8 mouse cellular contexts compared by ENCODE assay signal in genomic region chr4:95052025-95052899, GRCm38 (mm10). TPM values are rescaled to one million over a fixed set of nuclear protein-coding genes. Genes with fewer than 3 reads are reported as not detected.
DNase-seq lines count a peak whose midpoint lies in the region; ATAC-seq lines count a peak whose summit lies in the region.

Gene Jun, minus strand, starts transcription at chr4:95052222.

- H3K9ac ChIP-seq in hindbrain, embryonic 11.5 days (ENCODE audit: low read depth, low read length): peak within 1 kb of the TSS; percentile 92

- under 1% methylated on average over 61 of the region's 68 CpGs for WGBS in hindbrain, embryonic 11.5 days

- no peaks in the 10 kb centered on the region for H3K9me3 ChIP-seq in hindbrain, embryonic 11.5 days (ENCODE audit: control insufficient read depth, low read length)

- peak within 1 kb of the TSS; percentile 96 for H3K4me2 ChIP-seq in hindbrain, embryonic 11.5 days (replicated peaks; ENCODE audit: low read depth, low read length)

- peak; percentile 100 for DNase-seq in Muller cell, postnatal 12 days (ENCODE audit: inconsistent ontology term)
- DNase-seq in cerebellum, adult 9-11 months: peak; percentile 100
- peak; percentile 100 for DNase-seq in frontal cortex, adult 2 months (ENCODE audit: extremely low spot score in 1 of 2, low spot score in 1 of 2)
- DNase-seq in hindbrain, embryonic 11.5 days (ENCODE audit: low spot score): peak; percentile 100
- DNase-seq in layer of hippocampus, postnatal 10 days (ENCODE audit: low spot score in 2 of 2): peak; percentile 99
- peak; percentile 100 for DNase-seq in lung, postnatal 10 days
- peak; percentile 97 for DNase-seq in ovary, postnatal 36 days (ENCODE audit: low spot score)
- peak; percentile 99 for DNase-seq in thymus, postnatal 25 days

- peak within 1 kb of the TSS; percentile 97 for H3K27ac ChIP-seq in hindbrain, embryonic 11.5 days (ENCODE audit: low read depth, low read length)

- ATAC-seq in hindbrain, embryonic 11.5 days (ENCODE audit: low FRiP score): peak; percentile 94

- no peaks in the 10 kb centered on the region for H3K27me3 ChIP-seq in hindbrain, embryonic 11.5 days (ENCODE audit: control insufficient read depth, insufficient read depth, low read length)

- peaks cover 3% of the 10 kb centered on the region; the same call in 1 of the 2 replicates for H3K4me1 ChIP-seq in hindbrain, embryonic 11.5 days (replicated peaks; ENCODE audit: control insufficient read depth, insufficient read depth, low read length)

- H3K36me3 ChIP-seq in hindbrain, embryonic 11.5 days (ENCODE audit: control insufficient read depth, insufficient read depth, low read length): no peaks in the 10 kb centered on the region

- H3K4me3 ChIP-seq in hindbrain, embryonic 11.5 days (ENCODE audit: low read depth, low read length): peak within 1 kb of the TSS; percentile 83

RNA-seq across cellular contexts. Expression of gene Jun, which starts in this region (rescaled TPM):
- 41.8 and 45.5 TPM in 2 replicates for polyA plus RNA-seq in frontal cortex, adult 2 months (2012; rRNA removed)
- polyA plus RNA-seq in hindbrain, embryonic 11.5 days (2014; fragmentation: Nextera tagmentation; extraction: Ambion mirVana): 25.6 and 25.7 TPM in 2 replicates
- total RNA-seq in layer of hippocampus, postnatal 10 days (2021): 10 to 100 TPM; 65.0 to 72.0 TPM

Comparison
In these comparisons a context has a peak if more than half of its experiments do, and no peak if none do; other contexts are left out.
1. Peak in every context shown above with its lines: DNase-seq, ATAC-seq, H3K4me3 ChIP-seq and H3K27ac ChIP-seq.